Mouse (Mus musculus) brain, embryonic 18.5 days (tissue): ENCODE results near the gene Klra9.
"Not testable (repeated sequence)": the region's sequence is repeated elsewhere in the genome, so short reads cannot be mapped to it uniquely, and the experiment has no call there.

ENCODE experiments used
- DNase-seq: peaks from one replicate; pipeline ENCODE4 v3.0.0-alpha.2; 2012; ENCODE audit warnings: low read depth, low spot score

Klra9 gene

DNA sequence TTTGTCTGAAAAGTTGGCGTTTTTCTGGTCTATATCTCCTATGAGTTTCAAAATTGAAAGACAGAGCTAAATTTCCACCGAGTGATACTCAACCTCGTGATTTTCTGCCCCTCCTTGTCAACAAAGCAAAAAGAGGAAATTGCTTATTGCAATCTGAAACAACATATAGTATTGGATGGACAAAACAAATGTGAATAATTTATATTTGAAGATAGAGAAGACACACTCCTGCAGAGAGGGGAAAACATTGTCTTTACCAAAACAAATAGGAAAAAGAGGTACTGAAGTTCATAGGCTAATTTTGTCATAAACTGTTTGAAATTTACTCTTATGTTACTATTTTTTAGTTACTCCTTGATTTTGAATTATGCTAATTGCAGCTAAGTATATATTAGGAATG, at the start of gene Klra9:
Gene Klra9 (minus strand): TSS at position 101 of the 400 bp plus-strand sequence.
- DNase-seq = not testable (repeated sequence)

DNA sequence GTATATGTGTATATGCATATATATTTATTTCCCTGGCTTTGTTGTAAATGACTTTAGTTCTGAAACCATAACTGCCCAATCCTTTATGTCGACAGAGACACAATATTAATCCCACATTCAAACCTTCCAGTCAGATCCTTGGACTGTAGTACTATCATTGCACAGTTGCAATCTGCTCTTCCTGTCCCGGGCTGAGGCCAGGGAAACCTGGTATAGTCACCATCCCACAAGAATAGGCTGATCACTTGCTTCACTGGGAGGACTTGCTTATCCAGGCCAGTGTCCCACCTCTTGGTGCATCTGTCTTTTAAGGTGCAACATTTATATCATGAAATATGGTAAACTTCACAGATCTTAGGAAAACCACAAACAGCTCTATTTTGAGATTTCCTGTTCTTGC, 44.6 kb upstream of the Klra9 start:
- no peak for DNase-seq

DNA sequence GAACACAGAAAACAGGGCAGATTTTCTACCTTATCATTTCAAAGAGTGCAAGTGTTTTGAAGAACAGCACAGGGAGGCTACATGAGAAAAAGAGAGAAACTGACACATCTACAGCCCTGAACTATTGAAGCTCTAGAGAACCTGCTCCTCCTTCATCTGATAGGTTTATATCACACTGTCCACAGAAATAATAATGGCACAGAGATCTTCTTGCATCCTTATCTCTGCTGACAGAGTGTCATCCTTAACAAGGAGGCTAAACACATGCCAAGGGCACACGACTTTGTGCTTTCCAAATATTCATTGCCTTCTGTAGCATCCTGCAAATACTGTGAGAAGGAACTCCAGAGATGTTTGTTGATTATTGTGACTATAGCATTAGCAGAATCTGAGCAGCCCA, 43.7 kb upstream of the Klra9 start:
- DNase-seq = no peak

DNA sequence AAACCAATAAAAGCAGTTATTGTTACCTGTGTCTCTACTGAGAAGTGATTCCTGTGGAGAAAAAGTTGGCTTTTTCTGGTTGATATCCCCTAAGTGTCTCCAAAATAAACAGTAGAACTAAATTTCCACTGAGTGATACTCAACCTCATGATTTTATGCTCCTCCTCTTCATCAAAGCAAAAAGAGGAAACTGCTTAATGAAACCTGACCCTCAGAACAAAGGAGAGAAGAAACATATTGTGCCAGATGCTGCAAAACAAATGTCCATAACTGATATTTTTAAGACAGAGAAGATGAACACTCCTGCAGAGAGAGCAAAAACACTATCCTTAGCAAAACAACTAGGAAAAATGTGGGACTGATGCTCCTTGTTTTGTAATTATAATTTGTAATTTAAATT, 40.3 kb upstream of the Klra9 start, which contains the start of gene Klra7:
Gene Klra7 (minus strand): TSS at position 101 of the 400 bp plus-strand sequence.
- no peak for DNase-seq

DNA sequence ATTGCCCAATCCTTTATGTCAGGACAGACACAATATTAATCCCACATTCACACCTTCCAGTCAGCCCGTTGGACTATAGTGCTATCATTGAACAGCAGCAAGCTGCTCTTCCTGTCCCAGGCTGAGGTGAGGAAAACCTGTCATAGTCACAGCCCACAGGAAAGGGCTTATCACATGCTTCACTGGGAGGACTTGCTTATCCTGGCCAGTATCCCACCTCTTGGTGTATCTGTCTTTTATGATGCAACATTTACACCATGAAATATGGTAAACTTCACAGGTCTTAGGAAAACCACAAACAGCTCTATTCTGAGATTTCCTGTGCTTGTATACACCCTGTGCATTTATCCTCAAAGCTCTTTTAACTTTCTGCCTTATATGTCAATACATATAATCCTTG, 4.5 kb upstream of the Klra9 start:
- not testable (repeated sequence) for DNase-seq

DNA sequence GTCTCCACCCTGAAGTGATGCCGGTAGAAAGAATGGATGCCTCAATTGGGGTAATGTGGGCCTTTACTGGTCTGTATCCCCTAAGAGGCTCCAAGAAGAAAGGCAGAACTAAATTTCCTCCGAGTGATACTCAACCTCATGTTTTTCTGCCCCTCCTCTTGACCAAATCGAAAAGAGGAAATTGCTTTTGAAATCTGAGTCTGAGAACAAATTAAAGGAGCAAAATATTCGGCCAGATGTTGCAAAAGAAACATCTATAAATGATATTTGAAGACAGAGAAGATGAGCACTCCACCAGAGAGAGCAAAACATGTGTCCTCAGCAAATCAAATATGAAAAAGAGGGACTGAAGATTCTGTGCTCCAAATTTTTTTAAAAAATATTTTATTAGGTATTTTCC, 63.1 kb downstream of the Klra9 start, which contains the start of gene Klra8:
Gene Klra8 (minus strand): TSS at position 101 of the 400 bp plus-strand sequence.
- not testable (repeated sequence) for DNase-seq
